Mouse (Mus musculus): ENCODE results near the gene Mob4. TPM values are rescaled to one million over a fixed set of nuclear protein-coding genes. Genes with fewer than 3 reads are reported as not detected.
"Not testable (repeated sequence)": the region's sequence is repeated elsewhere in the genome, so short reads cannot be mapped to it uniquely, and the experiment has no call there.

The Mob4 gene
- 10 to 100 TPM; 45.8 to 48.8 TPM for total RNA-seq (2021)

DNA sequence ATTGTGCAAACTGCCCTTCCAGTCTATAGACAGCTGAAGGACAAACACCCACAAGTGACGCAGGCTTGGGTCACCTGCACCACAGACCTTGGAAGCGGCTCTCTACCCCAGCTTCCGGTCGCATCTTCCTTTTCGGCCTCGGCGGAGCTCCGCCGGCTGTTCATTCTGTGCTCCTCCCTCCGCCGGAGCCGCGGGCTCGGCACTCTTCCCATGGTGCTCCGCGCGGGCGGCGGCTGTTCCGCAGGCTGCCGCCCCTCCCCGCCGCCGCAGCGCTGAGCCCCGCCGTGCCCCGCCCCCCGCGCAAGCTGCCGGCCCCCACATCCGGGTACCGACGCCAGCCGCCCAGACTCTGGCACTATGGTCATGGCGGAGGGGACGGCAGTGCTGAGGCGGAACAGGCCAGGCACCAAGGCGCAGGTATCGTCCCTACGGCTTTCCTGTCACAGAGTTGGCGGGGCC is at the start of gene Mob4:
Gene Mob4, plus strand, starts transcription at position 289 of the 459 bp plus-strand sequence.
- DNase-seq, result peak; percentile 96

DNA sequence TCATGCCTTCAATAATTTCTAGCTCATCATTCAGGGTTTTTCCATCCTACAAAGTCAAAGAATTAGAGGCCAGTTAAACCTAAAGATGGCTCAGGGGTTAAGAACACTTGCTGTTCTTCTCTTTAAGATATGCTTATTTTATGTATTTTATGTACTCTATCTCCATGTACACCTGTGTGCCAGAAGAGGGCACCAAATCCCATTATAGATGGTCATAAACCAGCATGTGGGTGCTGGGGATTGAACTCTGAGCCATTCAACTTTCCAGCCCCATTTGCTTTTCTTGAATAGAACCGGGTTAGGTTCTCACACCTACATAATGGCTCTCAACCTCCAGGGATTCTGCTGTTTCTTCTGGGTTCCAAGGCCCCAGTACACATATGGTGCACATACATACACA is 48.9 kb upstream of the Mob4 start:
- DNase-seq, result no peak

DNA sequence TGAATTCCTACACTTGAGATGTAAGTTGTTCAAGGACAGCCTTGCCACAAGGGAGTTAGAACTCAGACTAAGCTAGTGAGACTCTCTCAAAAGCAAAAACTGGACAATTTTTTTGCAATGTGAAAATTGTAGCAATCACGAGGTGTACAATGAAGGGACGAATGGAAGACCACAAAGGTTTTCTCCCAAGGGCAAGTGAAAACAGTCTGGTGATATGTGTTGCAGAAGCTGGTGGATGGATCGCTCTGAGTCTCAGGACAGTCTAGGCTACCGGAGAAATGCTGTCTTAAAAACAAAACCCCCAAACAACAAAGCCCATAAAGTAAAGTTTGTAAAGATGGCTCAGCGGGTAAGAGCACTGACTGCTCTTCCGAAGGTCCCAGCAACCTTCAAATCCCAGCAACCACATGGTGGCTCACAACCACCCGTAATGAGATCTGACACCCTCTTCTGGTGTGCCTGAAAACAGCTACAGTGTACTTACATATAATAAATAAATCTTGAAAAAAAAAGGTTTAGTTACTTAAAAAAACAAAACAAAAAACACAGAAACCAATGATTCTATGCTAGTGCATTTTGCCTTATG is 45.2 kb upstream of the Mob4 start:
- no peak for DNase-seq

DNA sequence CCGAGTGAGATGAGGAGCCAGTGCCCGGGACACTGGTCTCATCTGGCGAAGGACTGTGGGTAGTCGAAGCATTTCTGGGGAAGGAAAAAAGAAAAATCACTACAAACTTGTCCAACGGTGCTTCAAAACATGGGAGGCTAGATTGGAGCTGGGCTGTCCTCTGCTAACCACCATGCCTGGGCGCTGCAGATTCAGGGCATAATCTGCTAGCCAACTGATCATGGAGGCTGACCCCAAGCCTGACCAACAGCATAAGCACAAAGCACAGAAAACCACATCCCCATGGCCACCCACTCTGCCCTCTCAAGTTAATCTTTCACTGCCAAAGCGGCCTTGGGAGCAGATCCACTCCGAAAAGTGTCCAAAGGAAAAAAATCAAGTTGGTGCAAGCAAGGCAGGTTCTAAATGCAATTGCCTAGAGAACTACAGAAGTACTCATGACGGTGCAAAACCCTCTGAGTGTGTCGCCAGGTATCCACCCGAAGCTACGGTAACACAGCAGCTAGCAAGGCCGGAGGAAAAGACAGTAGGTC is 44.1 kb upstream of the Mob4 start:
- peak; percentile 19 for DNase-seq

DNA sequence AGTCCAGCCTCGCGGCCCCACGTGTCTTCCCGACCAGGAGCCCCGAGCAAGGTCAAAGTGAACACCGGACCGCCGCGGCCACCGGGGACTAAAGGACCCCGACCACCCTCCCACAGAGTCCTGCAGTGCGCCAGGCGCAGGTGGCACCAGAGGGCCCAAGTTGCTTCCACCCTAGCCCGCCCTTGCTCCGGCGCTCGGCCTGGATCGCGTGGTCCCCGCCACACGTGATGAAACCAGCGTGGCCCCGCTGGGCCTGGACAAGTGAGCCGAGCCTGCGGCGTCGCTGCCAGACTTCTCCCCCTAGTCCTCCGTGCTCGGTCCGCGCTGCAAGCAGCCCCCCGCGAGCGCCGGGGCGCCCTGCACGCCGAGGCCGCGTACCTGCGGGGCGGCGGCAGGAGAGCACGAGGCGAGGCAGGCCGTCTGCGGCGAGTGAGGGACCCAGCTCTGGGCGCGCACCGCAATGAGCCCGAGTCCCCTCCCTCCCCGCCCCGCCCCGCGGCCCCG is 43.6 kb upstream of the Mob4 start:
- peak; percentile 74 for DNase-seq

DNA sequence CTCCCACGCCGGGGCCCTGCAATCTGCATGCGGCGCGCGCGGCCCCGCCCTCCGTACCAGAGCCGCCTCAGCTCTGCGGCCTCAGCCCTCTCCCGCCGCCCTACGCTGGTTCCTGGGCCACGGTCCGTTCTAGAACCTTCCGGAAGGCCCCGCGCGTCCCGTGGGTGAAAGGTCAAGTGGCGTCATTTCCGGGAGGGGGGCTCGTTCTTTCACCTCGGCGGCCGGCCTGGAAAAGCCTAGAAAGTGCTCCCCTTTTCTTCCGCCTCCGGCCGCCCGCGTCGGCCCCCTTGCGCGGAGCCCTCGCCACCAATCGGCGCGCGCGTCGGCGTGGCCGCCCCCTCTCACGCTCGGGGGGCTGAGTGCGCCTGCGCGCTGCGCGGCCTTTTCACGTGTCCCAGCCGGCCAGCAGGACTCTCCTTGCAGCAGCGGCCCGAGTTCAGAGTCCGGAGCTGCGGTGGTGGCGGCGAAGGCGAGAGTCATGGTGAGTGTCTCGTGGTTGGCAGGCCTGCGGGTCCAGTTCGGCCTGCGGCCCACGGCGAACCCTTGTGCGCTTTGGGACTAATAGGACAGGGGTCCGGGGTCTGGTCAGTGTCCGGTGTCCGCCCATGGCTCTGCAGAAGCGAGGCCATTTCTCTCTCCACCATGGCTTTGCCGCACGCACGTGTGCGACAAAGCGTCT is 43.0 kb upstream of the Mob4 start, which contains the start of the genes Hspe1 and Hspd1:
Gene Hspe1, plus strand, starts transcription at position 201 of the 679 bp plus-strand sequence.
Gene Hspd1, minus strand, starts transcription at position 312 of the 679 bp plus-strand sequence.
- peak; percentile 99 for DNase-seq

DNA sequence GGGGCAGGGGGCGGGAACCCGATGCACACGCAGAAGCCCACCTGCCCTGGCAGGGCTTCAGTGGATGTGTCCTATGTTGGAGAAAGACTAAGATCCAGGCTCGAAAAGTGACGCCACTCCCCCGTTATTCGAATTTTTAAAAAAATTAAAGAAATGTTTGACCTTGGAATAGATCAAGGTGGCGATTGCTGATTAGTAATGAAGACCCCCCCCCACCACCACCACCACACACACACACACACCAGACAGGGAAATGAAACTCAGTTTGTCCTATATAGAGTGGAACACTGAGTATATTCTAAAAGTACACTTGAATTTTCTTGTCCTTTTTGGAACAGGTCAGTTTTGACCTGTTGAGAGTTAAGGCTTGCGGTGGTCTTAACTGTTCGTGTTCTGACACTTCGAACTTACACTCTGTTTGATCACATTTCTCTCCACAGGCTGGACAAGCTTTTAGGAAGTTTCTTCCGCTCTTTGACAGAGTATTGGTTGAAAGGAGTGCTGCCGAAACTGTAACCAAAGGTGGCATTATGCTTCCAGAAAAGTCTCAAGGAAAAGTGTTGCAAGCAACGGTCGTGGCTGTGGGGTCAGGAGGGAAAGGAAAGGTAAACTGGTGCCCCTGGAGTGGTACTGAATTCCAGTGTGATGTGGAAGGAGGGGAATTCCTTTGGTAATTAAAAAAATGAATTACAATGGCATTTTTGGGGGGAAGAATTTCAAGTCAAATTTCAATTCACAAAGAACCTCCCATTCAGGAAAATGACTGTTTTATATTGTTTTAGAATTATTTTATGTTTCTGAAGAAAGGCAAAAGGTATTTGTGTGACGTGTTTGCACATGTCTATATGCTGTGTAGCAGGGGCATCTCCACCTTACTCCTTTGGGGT is 42.2 kb upstream of the Mob4 start:
- no peak for DNase-seq

DNA sequence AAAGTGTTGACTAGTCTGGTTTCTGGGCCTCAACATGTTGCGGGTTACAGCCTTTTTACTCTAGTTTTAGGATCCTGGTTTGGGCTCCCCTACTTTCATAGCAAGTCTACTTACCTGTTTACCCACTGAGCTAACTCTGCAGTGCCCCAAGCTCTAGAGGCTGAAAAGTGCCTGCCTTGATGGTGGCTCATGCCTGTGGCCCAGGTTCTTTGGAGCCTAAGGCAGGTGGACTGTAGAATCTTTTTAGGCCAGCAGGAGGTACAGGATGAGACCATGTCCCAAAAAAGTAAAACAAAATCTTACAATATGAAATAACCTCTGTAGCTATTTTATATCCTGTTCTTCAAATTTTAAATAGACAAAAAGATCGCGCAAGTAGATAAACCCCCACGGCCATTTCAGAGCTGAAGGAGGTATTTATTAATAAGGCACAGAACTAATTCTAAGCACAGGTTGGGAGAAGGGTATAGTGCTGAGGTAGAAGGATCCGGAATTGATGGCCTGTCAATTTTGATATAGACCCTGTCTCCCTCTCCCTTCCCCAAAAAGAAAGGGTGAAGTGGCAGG is 41.5 kb upstream of the Mob4 start:
- no peak for DNase-seq

DNA sequence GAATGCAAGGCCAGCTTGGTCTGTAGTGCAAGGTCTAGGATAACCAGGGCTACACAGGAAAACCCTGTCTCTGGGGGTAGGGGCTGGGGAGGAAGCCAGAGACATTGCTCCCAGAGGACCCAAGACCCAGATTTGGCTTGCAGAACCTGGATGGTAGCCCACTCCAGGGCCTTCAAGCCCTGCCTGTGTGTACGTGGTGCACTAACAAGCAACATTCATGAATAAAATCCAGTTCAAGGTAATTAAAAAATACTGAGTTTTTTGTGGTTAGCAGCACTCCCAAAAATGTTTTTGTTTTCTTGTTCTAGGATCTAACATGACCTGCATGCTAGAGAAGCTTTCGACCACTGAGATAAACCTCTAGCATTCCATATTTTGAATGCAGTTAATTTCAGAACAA is 39.0 kb upstream of the Mob4 start:
- DNase-seq, result peak; percentile 9

DNA sequence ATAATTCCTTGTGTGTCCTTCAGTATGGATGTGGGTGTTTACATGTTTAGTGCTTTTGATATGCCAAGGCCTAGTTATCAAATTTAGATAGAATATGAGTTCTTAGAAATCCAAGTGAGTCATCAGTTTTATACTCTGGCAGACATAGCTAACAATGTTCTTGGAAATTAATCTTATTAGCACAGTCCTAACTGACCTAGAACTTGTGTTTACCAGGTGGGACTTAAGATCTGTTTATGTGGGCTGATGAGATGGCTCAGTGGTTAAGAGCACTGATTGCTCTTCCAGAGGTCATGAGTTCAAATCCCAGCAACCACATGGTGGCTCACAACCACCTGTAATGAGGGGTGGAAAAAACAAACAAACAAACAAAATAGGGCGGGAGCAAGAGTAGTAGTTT is 38.6 kb upstream of the Mob4 start:
- DNase-seq, result no peak

DNA sequence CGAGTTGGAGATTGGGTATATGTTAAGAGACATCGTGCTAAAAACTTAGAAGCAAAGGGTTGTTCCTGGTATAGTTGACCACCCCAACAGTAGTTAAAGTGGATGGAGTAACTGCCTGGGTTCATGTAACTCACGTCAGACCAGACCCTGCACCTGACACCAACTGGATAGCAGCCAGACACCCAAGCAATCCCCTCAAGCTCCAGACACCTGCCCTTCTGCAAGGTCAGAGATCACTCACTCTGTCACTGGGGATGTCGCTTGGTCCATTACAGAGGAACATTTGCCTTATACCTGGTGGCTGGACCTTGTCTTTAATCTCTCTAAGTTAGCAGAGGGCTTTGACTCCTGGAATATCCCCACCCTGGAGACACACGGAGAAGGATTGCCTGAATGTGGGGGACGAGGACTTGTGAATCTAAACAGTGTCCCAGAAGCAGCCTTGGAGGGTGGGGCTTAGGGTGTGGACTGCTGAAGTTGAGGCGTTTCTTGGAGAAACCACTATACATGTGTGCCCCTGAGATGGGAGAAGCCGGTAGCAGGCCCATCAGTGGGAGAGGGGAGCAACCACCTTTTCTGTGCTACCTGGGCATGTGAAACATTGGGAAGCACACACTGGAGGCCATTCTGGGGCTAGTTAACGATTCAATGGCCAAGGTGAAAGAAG is 24.0 kb upstream of the Mob4 start:
- DNase-seq, result no peak

DNA sequence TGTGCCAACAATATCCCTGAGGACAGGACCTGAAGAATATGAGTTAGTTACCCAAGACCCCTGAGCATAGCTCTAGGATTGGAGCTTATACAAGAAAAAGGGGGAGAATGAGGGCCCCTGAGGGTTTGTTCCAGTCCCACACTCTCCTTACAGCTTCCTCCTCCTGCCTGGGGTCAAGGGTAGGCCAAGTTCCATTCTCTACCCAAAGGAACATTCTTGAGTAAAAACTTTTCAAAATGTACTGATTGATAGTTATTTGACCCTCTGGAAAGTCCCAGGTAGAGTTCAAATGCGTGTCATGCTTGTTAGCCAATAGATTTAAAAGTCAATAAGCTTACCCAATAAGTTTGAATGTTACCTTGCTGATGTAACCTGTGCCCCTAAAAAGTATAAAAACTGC is 23.4 kb upstream of the Mob4 start:
- no peak for DNase-seq

DNA sequence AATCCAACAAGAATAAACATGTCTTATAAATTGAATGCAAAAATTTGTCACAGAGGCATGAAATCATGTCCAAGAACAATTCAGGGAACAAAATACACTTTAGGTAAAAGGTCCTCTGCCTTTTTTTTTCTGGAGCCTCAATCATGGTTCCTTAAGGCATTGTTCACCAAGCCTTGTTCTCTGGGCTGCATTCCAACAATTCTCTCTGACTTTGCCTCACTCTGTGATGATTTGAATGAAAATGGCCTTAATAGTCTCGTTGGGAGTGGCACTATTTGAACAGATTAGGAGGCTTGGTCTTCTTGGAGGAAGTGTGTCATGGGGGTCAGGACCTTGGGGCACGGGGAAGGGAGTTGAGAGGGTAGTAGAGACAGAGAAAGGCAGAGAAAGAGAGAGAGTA is 22.6 kb upstream of the Mob4 start:
- DNase-seq, result no peak

DNA sequence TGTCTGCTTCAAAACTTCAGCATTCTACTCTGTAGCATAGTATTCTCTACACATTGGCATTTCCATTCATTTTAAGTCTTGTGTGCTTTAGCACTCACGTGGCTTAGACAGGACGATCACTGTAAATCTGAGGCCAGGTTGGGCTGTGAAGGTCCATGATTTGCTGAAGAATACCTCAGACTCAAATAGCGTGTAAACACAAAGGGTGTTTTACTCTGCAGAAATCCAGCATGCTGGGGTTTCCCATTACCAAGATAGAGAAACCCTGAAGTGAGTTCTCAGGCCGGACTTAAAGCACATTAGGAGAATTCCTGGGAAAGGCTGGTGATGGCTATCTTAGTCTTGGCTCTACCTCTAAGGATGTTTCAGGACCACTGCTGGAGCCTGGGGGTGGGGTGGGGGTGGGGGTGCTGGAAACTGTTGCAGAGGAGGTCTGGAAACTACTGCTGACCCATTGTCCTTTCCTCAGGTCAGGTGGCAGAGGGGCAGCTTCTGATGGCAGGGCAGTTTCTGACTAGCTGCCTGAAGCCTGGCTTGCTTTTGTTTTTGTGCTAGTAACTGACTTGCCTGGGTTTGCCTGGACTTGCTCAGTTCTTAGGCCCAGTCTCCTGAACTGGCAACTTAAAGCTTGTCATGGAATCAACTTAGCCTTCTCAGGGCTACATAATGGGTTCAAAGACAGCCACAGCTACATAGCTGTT is 21.8 kb upstream of the Mob4 start:
- no peak for DNase-seq

DNA sequence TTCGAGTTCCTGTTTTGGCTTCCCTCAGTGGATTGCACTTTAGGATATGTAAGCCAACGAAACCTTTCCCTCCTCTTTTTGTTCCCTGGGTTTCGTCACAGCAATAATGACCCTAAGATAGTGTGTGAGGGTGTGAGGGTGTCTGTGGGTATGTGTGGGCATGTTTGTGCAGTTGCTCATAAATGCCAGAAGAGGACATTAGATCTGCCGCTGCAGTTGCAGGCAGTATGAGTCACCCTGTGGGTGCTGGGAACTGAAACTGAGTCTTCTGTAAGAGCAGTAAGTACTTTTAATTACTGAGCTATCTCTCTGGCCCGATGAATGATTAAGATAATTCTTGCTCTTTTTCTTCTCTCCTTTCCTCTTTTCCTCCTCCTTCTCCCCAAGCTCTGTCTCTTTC is 8.0 kb upstream of the Mob4 start:
- DNase-seq, result no peak

DNA sequence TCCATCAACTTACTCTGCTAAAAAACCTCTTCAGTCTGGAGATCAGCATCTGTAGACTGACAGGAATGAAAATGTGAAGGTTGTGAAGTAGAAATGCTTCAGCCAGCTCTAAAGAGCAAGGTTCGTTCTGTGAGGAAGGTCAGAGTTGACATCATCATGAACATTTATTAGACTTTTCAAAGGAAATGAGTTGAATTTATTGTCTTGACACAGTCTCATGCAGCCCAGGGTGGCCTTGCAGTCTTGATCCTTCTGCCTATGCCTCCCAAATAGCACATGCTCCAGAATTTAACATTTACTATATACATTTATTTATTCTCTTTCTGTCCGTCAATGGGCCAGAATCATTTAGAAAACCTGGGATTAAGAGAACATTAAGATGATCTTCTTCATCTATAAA is 7.5 kb upstream of the Mob4 start:
- no peak for DNase-seq

DNA sequence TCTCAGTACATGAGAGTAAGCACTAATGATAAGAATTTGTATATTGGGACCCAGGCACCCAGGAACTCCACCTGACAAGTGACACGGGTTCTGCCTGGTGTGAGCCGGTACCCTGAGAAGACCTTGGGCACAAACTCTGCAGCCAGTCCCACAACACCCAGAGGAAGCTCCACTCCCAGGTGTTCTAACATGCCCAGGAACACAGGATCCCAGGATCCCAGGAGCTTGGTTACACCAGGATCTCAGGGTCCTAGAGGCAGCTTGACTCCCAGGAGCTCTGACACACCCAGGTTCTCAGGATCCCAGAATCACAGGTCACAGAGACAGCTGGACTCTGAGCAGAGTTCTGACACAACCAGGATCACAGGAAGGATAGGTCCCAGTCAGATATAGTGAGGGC is 6.9 kb upstream of the Mob4 start:
- not testable (repeated sequence) for DNase-seq

DNA sequence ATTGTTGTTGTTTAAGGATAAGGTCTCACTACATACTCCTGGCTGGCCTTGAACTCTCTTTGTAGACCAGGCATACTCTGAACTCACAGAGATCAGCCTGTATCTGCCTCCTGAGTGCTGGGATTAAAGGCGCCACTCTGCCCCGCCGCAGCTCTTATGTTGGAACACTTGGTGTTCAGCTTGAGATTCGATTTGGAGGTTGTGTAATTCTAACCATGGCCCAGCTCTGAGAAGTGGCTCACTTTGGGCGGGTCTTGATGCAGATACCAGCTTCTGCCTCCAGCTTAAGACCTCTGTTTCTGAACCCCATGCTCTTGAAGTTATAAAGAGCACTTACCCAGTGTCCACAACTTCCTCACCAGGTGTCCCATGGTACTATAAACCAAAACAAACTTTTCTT is 1.3 kb upstream of the Mob4 start:
- DNase-seq, result no peak

DNA sequence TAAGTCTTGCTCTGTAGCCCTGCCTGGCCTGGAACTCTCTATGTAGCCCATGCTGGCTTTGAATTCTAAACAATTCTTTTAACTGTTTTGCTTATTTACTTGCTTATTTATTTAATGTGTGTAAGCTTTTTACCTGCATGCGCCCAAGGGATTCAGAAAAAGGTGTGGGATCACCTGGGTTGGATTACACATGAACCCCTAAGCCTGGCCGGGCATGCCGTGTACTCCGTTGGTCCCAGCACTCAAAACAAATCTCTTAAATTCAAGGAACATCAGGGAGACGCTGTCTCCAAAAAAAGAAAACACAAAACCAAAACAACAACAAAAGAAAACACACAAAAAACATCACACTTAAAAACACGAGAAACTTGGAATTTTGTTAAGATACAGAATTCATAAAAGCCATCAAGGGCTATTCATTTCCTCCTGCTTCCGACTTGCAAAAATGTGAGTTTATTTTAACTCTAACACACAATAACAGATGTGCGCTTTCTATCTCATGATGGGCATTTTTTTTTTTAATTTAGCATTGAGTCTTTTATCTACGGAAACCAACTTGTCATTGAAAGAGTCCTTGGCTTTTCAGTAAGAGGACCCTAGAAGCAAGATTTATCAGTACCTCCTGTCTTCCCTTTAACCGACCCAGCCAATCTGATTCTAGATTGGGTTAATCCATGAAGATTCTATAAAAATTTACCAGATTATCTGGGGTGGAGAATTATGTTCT is 678 bp upstream of the Mob4 start:
- DNase-seq, result no peak

DNA sequence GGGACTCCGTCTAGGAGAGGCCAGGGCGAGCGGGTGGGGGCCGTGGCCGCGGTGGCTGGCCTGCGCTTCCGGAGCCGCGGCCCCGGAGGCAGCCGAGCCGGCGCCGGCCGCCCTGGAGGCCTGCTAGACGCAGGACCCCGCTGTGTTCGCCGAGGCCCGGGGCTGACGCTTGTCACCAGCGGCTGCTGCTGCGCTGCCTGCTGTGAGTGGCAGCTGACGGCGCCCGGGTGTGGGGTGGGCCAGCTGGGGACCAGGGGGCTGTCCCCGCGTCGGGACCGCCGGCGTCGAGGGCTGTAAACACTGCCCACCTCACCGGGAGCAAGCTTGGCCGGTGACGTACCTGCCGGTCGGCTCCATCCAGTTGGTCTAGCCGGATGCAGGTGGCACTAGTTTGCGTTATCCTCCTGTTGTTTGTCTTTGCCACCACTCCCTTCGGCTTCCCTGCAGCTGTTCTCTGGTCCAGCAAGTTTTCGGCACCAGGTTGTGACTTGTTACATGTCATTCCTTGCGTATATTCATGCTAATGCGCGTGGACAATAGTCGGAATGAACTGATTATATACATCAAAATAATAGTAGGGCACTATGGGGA is 488 bp downstream of the Mob4 start:
- no peak for DNase-seq

All from heart, postnatal 4 days (tissue).